Mouse (Mus musculus): Measurements from ENCODE around the gene Rpl13a. TPM values are rescaled to one million over a fixed set of nuclear protein-coding genes. Genes with fewer than 3 reads are reported as not detected.
"Not testable (repeated sequence)": the region's sequence is repeated elsewhere in the genome, so short reads cannot be mapped to it uniquely, and the experiment has no call there.

The Rpl13a gene
- polyA plus RNA-seq, 1 experiment from 2014 or later = 1,060 TPM

DNA sequence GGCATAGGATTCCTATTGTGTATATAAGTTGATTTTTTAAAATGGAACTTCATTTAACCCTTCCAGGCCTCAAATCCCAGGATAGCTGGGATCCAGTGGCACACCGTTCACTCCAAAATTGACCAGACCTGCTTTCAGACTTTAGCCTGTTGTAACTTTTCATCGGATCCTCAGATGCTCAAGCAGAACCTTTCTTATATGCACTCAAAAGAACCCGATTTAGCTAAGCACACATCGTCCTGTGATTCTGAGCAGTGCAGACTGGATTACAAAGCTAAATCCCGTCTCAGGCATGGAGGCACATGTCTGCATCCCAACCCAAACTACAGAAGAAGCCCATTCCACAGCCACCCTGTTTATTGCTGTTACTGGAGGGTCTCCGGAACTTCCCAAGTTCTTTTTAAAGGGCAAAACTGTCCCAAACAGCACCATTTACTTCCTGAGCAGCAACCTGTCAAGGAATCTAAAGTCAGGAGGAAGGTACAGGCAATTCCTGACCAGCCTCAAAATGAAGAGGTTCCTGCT lies 799 bp downstream of the Rpl13a start:
- Histone ChIP-seq H3K9me3 (no peaks in the 10 kb centered on the region), H3K36me3 (peaks cover 36% of the 10 kb centered on the region), H3K27me3 (ENCODE audit: insufficient read depth, poor library complexity, severe bottlenecking) (peaks cover 6% of the 10 kb centered on the region; the same call in 1 of the 2 replicates), H3K4me3 (peak overlapping the region; percentile 97), H3K4me1 (peaks cover 44% of the 10 kb centered on the region), H3K27ac (peak overlapping the region; percentile 100)
- 1% methylated on average over 6 of the region's 6 CpGs for WGBS
- no peak for DNase-seq (ENCODE audit: low spot score)

DNA sequence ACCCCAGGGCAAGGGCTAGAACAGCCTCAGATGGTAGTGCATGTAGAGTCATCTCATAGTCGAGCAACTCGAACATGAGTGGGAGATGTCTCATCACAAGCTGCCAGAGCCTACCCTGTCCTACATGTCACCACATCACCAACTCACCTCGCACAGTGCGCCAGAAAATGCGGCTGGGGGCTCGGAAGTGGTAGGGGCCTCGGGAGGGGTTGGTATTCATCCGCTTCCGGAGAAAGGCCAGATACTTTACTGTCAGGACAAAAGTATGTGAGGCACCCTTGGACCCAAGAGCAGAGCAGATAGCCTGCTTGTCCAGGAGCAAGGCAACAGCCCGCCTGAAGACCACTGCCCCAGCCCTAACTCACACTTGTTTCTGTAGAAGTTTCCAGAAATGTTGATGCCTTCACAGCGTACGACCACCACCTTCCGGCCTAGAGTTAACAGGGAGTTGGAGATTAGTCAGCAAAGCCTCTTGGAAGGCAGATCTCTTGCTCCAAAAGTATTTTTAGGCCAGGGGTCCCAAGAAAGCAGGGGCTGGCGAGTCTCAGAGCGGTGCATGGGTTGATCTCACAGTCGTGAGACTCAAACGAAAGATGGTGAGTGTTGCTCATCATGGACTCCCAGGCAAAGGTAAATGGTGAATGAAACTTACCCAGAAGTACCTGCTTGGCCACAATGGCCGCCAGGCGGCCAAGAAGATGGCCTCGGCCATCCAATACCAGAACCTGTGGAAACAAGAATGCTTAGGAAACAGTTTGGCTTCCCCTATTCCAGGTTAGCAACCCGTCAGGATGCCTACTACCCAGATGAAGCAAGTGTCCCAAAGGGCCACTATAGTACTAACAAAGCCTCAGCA lies 1.5 kb downstream of the Rpl13a start:
- peaks cover 4% of the 10 kb centered on the region; the same call in 1 of the 2 replicates for H3K27me3 ChIP-seq (ENCODE audit: insufficient read depth, poor library complexity, severe bottlenecking)
- peaks cover 48% of the 10 kb centered on the region for H3K4me1 ChIP-seq
- WGBS = 32% methylated on average over 21 of the region's 21 CpGs
- no peak for DNase-seq (ENCODE audit: low spot score)
- peak overlapping the region; percentile 97 for H3K4me3 ChIP-seq
- H3K27ac ChIP-seq = peak overlapping the region; percentile 100
- peaks cover 43% of the 10 kb centered on the region for H3K36me3 ChIP-seq
- H3K9me3 ChIP-seq = no peaks in the 10 kb centered on the region

DNA sequence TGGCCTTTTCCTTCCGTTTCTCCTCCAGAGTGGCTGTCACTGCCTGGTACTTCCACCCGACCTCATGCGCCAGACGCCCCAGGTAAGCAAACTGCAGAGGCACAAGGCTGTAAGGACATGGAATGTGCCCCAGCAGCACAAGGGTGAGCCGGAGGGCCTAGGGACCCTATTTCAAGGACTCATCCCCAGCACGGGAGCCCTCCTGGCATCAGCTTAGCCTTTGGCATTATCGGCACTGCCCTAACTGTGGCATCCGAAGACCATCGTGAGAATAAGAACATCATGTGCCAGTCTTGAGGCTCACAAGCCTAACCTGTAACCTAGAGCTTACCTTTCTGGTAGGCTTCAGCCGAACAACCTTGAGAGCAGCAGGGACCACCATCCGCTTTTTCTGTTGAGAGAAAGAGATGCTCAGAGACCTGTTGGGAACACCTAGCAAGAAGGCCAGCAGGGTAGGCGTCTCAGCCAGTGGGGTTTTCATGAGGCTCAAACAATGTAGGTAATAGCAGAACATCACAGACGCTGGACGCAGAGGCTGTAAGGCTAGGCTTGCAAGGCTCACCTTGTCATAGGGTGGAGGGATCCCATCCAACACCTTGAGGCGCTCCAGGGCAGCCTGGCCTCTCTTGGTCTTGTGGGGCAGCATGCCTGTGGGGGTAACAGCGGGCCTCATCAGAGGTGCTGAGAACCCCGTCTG lies 2.3 kb downstream of the Rpl13a start:
- Histone ChIP-seq H3K27ac (peak overlapping the region; percentile 100), H3K9me3 (no peaks in the 10 kb centered on the region), H3K4me1 (peaks cover 50% of the 10 kb centered on the region), H3K4me3 (peak overlapping the region; percentile 97), H3K27me3 (ENCODE audit: insufficient read depth, poor library complexity, severe bottlenecking) (no peaks in the 10 kb centered on the region), H3K36me3 (peaks cover 50% of the 10 kb centered on the region)
- DNase-seq (ENCODE audit: low spot score) = no peak
- WGBS = 77% methylated on average over 17 of the region's 17 CpGs

DNA sequence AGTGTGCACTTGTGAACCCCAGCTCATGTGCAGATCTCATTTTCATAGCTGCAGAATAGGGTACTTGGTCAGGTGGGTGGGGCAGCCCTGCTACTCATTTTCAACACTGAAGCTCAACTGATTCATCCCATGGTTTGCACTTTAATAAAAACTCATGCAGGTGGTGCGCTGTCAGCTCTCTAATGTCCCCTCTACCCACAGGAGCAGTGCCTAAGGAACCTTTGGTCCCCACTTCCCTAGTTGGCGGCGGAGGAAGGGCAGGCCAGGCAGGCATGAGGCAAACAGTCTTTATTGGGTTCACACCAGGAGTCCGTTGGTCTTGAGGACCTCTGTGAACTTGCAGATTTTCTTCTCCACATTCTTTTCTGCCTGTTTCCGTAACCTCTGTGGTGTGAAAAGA lies 2.9 kb downstream of the Rpl13a start:
- Histone ChIP-seq H3K4me1 (peaks cover 52% of the 10 kb centered on the region), H3K4me3 (peak overlapping the region; percentile 97), H3K27ac (0 out of 2 replicates have a peak overlapping the region, but pooled peaks have one; percentile 96), H3K36me3 (peaks cover 57% of the 10 kb centered on the region)
- not testable (repeated sequence) for DNase-seq (ENCODE audit: low spot score); H3K9me3 ChIP-seq; H3K27me3 ChIP-seq (ENCODE audit: insufficient read depth, poor library complexity, severe bottlenecking)
- 76% methylated on average over 5 of the region's 5 CpGs for WGBS

DNA sequence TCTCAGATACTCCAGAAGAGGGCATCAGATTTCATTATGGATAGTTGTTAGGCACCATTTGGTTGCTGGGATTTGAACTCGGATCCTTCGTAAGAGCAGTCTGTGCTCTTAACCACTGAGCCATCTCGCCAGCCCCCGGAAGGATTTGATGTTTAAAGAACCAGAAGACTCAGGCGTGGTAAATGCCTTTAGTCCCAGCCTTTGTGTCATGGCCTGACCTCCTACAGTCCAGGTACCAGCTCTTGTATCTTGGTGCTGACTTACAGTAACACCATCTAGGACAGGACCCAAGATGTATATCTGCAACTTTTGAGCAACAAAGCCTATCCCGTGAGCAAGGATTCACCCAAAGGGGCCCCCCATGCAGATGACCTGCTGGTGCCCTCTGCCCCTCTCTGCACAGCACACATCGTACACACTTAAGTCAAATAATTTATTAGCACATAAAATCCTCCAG lies 3.4 kb downstream of the Rpl13a start:
- WGBS = 22% methylated on average over 7 of the region's 7 CpGs
- H3K4me1 ChIP-seq = peaks cover 52% of the 10 kb centered on the region
- peaks cover 62% of the 10 kb centered on the region for H3K36me3 ChIP-seq
- H3K27me3 ChIP-seq (ENCODE audit: insufficient read depth, poor library complexity, severe bottlenecking) = no peaks in the 10 kb centered on the region
- H3K4me3 ChIP-seq = peak overlapping the region; percentile 97
- no peaks in the 10 kb centered on the region for H3K9me3 ChIP-seq
- DNase-seq (ENCODE audit: low spot score) = no peak
- H3K27ac ChIP-seq = peak overlapping the region; percentile 96

DNA sequence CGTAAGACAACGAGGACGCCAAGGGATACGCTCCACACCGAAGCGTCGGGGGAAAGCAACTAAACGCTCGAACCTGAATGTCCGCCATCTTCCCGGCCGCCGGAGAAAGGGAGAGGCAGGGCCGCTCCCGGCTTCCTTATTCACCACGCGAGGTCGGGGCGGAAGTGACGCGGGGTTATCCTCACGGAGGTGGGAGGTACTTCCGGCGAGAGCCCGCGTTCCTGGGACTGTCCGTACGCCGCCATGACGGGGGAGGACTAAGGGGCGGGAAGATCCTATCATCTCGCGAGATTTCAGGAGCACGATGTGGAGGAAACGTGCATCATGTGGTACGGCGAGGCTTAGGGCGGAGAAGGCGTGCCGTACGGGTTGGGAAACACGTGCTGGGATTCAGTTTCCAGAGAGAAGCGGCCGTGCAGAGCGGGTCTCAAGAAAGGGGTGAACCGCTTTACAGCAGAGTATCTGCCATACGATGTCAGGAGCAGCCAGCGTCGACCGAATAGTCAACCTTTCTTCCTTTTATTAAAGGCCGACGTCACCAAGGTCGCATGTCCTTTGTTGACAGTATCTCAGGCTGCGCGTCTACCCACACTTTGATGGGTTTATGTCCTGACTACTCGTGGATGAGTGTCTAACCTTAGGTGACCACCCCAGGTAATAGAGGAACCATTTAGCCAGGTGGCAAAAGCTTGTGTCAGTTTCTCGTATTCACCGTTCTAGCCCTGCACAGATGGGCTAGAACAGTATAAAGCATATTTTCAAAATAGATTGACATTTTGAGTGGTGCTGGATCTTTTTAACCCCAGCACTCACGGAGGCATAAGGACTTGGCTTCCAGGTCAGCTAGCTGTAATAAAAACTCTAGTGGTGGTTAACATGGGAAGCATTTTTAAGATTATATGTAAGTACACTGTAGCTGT lies 4.1 kb downstream of the Rpl13a start, which contains the start of gene Rps11:
Gene Rps11, minus strand, starts transcription at position 216 of the 920 bp plus-strand sequence.
- H3K4me3 ChIP-seq = peak within 1 kb of the TSS; percentile 97
- no peaks in the 10 kb centered on the region for H3K9me3 ChIP-seq
- peaks cover 47% of the 10 kb centered on the region for H3K4me1 ChIP-seq
- DNase-seq (ENCODE audit: low spot score) = peak; percentile 100
- H3K36me3 ChIP-seq = peaks cover 68% of the 10 kb centered on the region
- H3K27me3 ChIP-seq (ENCODE audit: insufficient read depth, poor library complexity, severe bottlenecking) = no peaks in the 10 kb centered on the region
- peak within 1 kb of the TSS; percentile 96 for H3K27ac ChIP-seq
- WGBS = 1% methylated on average over 59 of the region's 59 CpGs

DNA sequence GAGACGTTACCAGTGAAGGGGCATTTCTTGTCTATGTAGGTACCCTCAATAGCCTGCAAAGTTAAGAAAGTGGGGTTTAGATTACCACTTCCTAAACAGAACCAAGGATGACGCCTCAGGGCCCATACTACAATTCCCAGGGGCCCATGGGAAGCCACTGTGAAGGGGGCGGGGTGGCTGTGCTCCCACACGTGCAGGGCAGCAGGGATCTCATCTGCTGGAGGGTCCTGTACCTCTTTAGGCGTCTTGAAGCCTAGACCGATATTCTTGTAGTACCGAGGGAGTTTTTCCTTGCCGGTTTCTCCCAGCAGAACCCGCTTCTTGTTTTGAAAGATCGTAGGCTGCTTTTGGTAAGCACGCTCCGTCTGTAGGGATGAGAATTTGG lies 5.4 kb downstream of the Rpl13a start:
- Histone ChIP-seq H3K9me3 (no peaks in the 10 kb centered on the region), H3K36me3 (peaks cover 78% of the 10 kb centered on the region), H3K27ac (peak overlapping the region; percentile 96), H3K27me3 (ENCODE audit: insufficient read depth, poor library complexity, severe bottlenecking) (no peaks in the 10 kb centered on the region), H3K4me1 (peaks cover 44% of the 10 kb centered on the region), H3K4me3 (peak overlapping the region; percentile 95)
- WGBS = 23% methylated on average over 12 of the region's 12 CpGs
- no peak for DNase-seq (ENCODE audit: low spot score)

DNA sequence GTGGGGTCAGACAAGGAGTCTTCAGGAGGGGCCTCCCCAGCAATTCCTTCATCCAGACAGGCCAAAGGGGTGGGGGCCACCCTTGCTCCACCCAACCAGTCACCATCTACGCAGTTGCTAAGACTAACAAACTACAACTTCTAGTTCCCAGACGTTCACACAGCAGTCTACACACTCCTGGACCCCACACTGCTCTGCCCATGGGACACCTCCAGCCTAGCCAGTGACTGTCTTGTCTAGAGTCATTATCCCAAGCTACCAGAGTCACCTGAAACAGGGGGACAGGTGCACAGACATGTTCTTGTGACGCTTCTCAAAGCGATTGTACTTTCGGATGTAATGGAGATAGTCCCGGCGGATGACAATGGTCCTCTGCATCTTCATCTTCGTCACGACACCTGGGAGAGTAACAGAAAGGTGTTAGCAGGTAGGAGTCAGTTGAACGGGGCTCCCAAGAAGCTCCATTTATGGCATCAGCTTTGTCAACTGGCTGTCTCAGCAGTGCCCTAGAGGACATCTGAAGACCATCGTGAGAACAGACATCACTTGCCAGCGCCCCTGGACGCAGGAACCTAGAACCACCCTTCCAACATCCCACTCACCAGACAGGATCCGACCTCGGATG lies 5.9 kb downstream of the Rpl13a start:
- DNase-seq (ENCODE audit: low spot score) = no peak
- H3K9me3 ChIP-seq = no peaks in the 10 kb centered on the region
- peaks cover 50% of the 10 kb centered on the region for H3K4me1 ChIP-seq
- 0 out of 2 replicates have a peak overlapping the region, but pooled peaks have one; percentile 24 for H3K27ac ChIP-seq
- H3K4me3 ChIP-seq = peak overlapping the region; percentile 95
- peaks cover 83% of the 10 kb centered on the region for H3K36me3 ChIP-seq
- H3K27me3 ChIP-seq (ENCODE audit: insufficient read depth, poor library complexity, severe bottlenecking) = no peaks in the 10 kb centered on the region
- 86% methylated on average over 15 of the region's 15 CpGs for WGBS

DNA sequence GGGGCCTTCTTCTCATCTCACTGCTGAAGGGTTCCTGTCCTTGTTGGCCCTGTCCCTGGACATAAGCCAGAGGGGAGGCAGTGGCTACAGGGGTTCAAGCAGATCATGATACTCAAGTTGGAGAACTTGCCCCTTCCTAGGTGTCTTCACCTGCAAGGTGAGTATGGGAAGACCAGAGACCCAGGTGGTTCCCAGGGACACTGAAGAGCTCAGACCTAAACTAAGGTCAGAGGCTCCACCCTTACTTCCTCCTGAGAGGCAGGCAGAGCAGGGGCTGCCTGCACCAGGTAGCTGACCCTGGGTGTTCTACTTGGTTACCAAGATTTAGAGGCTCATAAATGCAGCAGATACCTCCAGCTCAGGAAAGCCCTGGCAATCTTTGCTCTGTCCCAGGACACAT lies 6.6 kb downstream of the Rpl13a start:
- H3K4me3 ChIP-seq = no peak overlapping the region; the same call in 1 of the 2 replicates
- no peak overlapping the region for H3K27ac ChIP-seq
- no peak for DNase-seq (ENCODE audit: low spot score)
- peaks cover 79% of the 10 kb centered on the region for H3K36me3 ChIP-seq
- H3K4me1 ChIP-seq = peaks cover 47% of the 10 kb centered on the region
- H3K9me3 ChIP-seq = no peaks in the 10 kb centered on the region
- no peaks in the 10 kb centered on the region for H3K27me3 ChIP-seq (ENCODE audit: insufficient read depth, poor library complexity, severe bottlenecking)

DNA sequence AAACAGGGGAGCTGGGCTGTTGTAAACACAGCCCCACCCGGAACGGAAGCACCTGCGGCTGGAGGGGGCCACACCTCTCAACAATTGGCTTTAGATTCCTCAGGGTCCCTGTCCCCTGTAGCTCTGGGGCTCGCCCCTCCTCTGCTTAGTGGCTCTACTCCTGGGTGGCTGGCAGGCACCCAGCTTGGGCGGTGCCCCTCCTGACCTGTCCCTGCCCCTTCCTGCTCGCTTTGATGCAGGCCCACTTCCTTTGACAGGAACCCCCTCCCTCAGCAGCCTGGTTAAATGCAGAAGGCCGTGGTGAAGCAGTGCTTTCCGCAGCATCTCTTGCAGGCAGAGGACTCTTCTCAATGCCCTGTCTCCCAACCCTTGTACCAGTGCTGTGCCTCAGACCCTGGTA lies 7.2 kb downstream of the Rpl13a start:
- no peaks in the 10 kb centered on the region for H3K27me3 ChIP-seq (ENCODE audit: insufficient read depth, poor library complexity, severe bottlenecking)
- no peak overlapping the region for H3K27ac ChIP-seq
- H3K9me3 ChIP-seq = no peaks in the 10 kb centered on the region
- 62% methylated on average over 8 of the region's 8 CpGs for WGBS
- H3K4me1 ChIP-seq = peaks cover 41% of the 10 kb centered on the region
- no peak for DNase-seq (ENCODE audit: low spot score)
- no peak overlapping the region for H3K4me3 ChIP-seq
- peaks cover 73% of the 10 kb centered on the region for H3K36me3 ChIP-seq

DNA sequence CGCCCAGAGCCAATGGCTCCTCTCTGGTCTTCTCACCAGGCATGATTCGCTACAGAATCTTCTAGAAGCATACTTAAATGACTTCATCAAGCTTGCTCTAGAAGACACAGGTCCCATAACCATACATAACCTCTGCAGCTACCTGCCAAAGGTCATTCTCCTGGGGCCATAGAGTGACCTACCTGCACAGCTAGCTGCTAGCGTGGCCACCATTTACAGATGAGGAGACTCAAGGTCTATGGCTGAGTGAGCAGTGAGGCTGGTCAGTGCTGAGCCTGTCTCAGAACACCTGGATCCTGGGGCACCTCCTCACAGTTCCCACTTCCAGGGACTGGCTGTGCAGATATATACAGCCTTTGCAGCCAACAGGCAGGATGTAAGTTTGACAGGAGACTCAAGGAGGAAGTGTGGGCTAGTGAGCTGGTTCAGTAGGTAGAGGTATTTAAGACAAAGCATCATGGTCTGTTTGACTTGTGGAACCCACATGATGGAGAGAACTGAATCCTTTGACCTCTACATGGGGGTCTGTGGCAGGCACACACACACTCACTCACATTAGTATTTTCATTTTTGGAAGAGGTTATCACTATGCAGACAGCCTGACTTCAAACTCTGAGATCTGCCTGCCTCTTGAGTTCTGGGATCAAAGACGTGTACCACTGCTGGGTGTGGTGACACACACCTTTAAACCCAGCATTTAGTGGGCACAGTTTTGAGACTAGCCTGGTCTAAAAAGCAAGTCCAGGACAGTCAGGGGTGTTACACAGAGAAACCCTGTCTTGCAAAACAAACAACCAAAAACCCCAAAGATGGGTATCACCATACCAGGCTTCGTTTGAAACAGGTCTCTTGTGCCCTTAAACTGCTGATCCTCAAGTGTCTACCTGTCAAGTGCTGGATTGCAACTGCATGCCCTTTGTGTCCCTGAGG lies 8.5 kb downstream of the Rpl13a start:
- Histone ChIP-seq H3K4me3 (no peak overlapping the region), H3K27me3 (ENCODE audit: insufficient read depth, poor library complexity, severe bottlenecking) (no peaks in the 10 kb centered on the region), H3K9me3 (no peaks in the 10 kb centered on the region), H3K4me1 (peaks cover 38% of the 10 kb centered on the region), H3K36me3 (peaks cover 59% of the 10 kb centered on the region), H3K27ac (no peak overlapping the region)
- 81% methylated on average over 5 of the region's 5 CpGs for WGBS
- no peak for DNase-seq (ENCODE audit: low spot score)

Measured in heart, embryonic 10.5 days (tissue).